Mouse (Mus musculus) cortical plate, adult 2 months (tissue): ENCODE results near the gene Spg20.

Source experiments
- CTCF ChIP-seq: fragments of 200-500 bp; IDR thresholded peaks from 2 replicates; pipeline ENCODE4 v1.5.1; 2011; ENCODE audit warnings: mild to moderate bottlenecking, control low read depth, low read length; ENCODE audit not compliant: insufficient read depth; ENCODE audit errors: extremely low read depth
- POLR2A ChIP-seq: fragments of 200-500 bp; IDR thresholded peaks from 2 replicates; pipeline ENCODE4 v1.6.1; 2011; ENCODE audit warnings: mild to moderate bottlenecking, low read length, control low read depth; ENCODE audit not compliant: insufficient read depth; ENCODE audit errors: extremely low read depth

GRCm38 (mm10) chr3:55106051-55106450, 5.9 kb upstream of the Spg20 start:
- TF ChIP-seq CTCF (no peak), POLR2A (no peak)
